Mouse (Mus musculus) embryonic facial prominence, embryonic 11.5 days (tissue): Measurements from ENCODE around the gene Hist2h2aa1. TPM values are rescaled to one million over a fixed set of nuclear protein-coding genes. Genes with fewer than 3 reads are reported as not detected.
"Not testable (repeated sequence)": the region's sequence is repeated elsewhere in the genome, so short reads cannot be mapped to it uniquely, and the experiment has no call there.

Source experiments
- ATAC-seq: fragments of 200-750 bp; cut with Nextera tagmentation; replicated peaks from 2 replicates; pipeline ENCODE4 v1.8.0; 2017; ENCODE audit warnings: low read depth; ENCODE audit not compliant: insufficient number of reproducible peaks, low FRiP score, low TSS enrichment
- DNase-seq: peaks from one replicate; pipeline ENCODE4 v3.0.0-alpha.2; 2015; ENCODE audit warnings: low spot score
- H3K27ac ChIP-seq: fragments of 300-500 bp; sonication (generic); replicated peaks from 2 replicates; pipeline ENCODE4 v1.5.1; 2014; ENCODE audit warnings: mild to moderate bottlenecking, low read depth, low read length, control low read depth
- H3K27me3 ChIP-seq: fragments of 300-500 bp; sonication (generic); 2 replicates; pipeline ENCODE4 v1.6.1; 2014; ENCODE audit warnings: mild to moderate bottlenecking, low read length, moderate library complexity, mixed read lengths; ENCODE audit not compliant: control insufficient read depth, insufficient read depth
- H3K36me3 ChIP-seq: fragments of 300-500 bp; sonication (generic); replicated peaks from 2 replicates; pipeline ENCODE4 v1.6.1; 2014; ENCODE audit warnings: low read depth, mild to moderate bottlenecking, low read length, moderate library complexity, mixed read lengths; ENCODE audit not compliant: control insufficient read depth, insufficient read depth
- H3K4me1 ChIP-seq: fragments of 300-500 bp; sonication (generic); 2 replicates; pipeline ENCODE4 v1.6.1; 2014; ENCODE audit warnings: low read length, mixed read lengths; ENCODE audit not compliant: control insufficient read depth, insufficient read depth
- H3K4me2 ChIP-seq: fragments of 300-500 bp; sonication (generic); 2 replicates; pipeline ENCODE4 v1.6.1; 2014; ENCODE audit warnings: low read depth, mild to moderate bottlenecking, control low read depth, low read length, moderate library complexity
- H3K4me3 ChIP-seq: fragments of 300-500 bp; sonication (generic); 2 replicates; pipeline ENCODE4 v1.5.1; 2014; ENCODE audit warnings: low read depth, low read length, control low read depth
- H3K9ac ChIP-seq: fragments of 300-500 bp; sonication (generic); replicated peaks from 2 replicates; pipeline ENCODE4 v1.6.1; 2014; ENCODE audit warnings: mild to moderate bottlenecking, control low read depth, low read length
- H3K9me3 ChIP-seq: fragments of 300-500 bp; sonication (generic); replicated peaks from 2 replicates; pipeline ENCODE4 v1.6.1; 2016; ENCODE audit warnings: mild to moderate bottlenecking, low read length, inconsistent platforms, mixed read lengths; ENCODE audit not compliant: control insufficient read depth
- WGBS: fragments of 180-500 bp; shearing (Covaris S2); extraction: QIAGEN DNeasy Blood & Tissue Kit; methylation state at CpG from one replicate; pipeline ENCODE4 v1.1.7; 2014; 5-methylcytosine and 5-hydroxymethylcytosine counted together
- microRNA-seq: library from miRNA; unstranded; fragments of <30 nt; microRNA quantifications from one replicate; pipeline ENCODE4, GENCODE M21; 2016; ENCODE audit warnings: borderline number of aligned reads
- polyA plus RNA-seq: library from polyadenylated mRNA; unstranded; fragments of >200 nt; fragmentation: Nextera tagmentation; extraction: Ambion mirVana; gene quantifications from 2 replicates; pipeline ENCODE4 v1.2.1, GENCODE M21; 2014

Gene Hist2h2aa1
- polyA plus RNA-seq, 1 experiment from 2014 or later = 7.0 TPM

DNA sequence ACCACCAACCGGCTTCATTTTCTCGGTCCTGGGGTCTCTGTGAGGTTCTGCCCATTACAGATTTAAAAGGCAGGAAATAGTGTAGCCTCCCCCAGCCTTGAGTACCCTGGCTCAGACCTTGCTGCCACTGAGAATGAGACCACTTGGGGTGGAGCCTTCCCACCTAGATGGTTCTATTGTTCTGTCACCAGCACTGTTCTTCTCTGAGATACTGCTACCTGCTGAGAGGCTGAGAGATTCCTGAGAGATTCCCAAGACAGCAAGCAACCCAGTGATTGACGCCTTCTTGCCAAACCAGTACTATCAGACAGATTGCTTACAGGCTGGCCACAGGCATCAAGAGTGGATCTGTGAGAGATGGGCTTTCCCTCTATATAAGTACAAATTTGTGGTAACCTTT, 43.9 kb downstream of the Hist2h2aa1 start:
- Histone ChIP-seq H3K27ac (no peak overlapping the region), H3K4me3 (no peak overlapping the region), H3K4me2 (no peak overlapping the region), H3K27me3 (no peaks in the 10 kb centered on the region), H3K4me1 (no peaks in the 10 kb centered on the region), H3K9me3 (no peaks in the 10 kb centered on the region), H3K9ac (no peak overlapping the region), H3K36me3 (no peaks in the 10 kb centered on the region)
- DNase-seq (no peak), ATAC-seq (no peak)
- WGBS = 60% methylated on average over 3 of the region's 3 CpGs

- H3K4me2 ChIP-seq, ATAC-seq, H3K36me3 ChIP-seq, H3K4me1 ChIP-seq, H3K27me3 ChIP-seq, H3K4me3 ChIP-seq, H3K9me3 ChIP-seq, H3K9ac ChIP-seq, DNase-seq, H3K27ac ChIP-seq: not testable (repeated sequence)
- WGBS = 97% methylated on average over 3 of the region's 3 CpGs
These were observed 45.4 kb downstream of the Hist2h2aa1 start for GRCm38 (mm10) chr3:96290727-96291126.

GRCm38 (mm10) chr3:96292641-96293040, 47.3 kb downstream of the Hist2h2aa1 start:
- H3K4me3 ChIP-seq = no peak overlapping the region
- no peak overlapping the region for H3K4me2 ChIP-seq
- ATAC-seq (no peak), DNase-seq (no peak)
- H3K9me3 ChIP-seq = no peaks in the 10 kb centered on the region
- no peak overlapping the region for H3K27ac ChIP-seq
- no peaks in the 10 kb centered on the region for H3K36me3 ChIP-seq
- no peaks in the 10 kb centered on the region for H3K4me1 ChIP-seq
- no peak overlapping the region for H3K9ac ChIP-seq
- 55% methylated on average over 6 of the region's 6 CpGs for WGBS
- no peaks in the 10 kb centered on the region for H3K27me3 ChIP-seq

- Histone ChIP-seq H3K4me1 (no peaks in the 10 kb centered on the region), H3K27ac (no peak overlapping the region), H3K4me3 (no peak overlapping the region), H3K4me2 (no peak overlapping the region), H3K36me3 (no peaks in the 10 kb centered on the region), H3K9me3 (no peaks in the 10 kb centered on the region), H3K27me3 (no peaks in the 10 kb centered on the region), H3K9ac (no peak overlapping the region)
- DNase-seq (no peak), ATAC-seq (no peak)
- WGBS = 56% methylated on average over 5 of the region's 5 CpGs
These were observed 48.1 kb downstream of the Hist2h2aa1 start for GRCm38 (mm10) chr3:96293368-96293767.

DNA sequence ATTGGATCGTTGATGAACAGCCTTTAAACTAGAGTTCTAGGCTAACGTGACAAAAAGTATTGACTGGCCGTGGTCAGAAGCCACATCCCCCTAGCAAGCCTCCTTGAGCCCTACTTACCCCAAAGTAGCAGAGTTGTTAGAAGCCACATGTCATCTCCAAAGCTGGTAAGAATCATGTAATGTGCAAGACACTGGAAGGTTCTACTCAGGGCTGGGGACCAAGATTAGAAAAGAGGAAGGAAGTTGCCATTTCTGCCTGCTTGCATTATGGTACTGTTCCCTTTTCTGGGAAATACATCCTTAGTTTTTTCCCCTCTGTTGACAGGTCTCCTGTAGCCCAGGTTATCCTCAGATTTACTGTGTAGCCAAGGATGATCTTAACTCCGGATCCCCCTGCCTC, 48.5 kb downstream of the Hist2h2aa1 start, which contains the start of gene Fcgr1:
Gene Fcgr1, minus strand, starts transcription at position 183 of the 400 bp plus-strand sequence.
- Histone ChIP-seq H3K27ac (no peak within 1 kb of the TSS), H3K9me3 (no peaks in the 10 kb centered on the region), H3K4me2 (no peak within 1 kb of the TSS), H3K4me3 (no peak within 1 kb of the TSS), H3K9ac (no peak within 1 kb of the TSS), H3K4me1 (no peaks in the 10 kb centered on the region), H3K27me3 (no peaks in the 10 kb centered on the region), H3K36me3 (no peaks in the 10 kb centered on the region)
- ATAC-seq (no peak), DNase-seq (no peak)
- 81% methylated on average over 4 of the region's 4 CpGs for WGBS

Small RNA genes within 50 kb of the gene (microRNA-seq; reads per million reads assigned to microRNA genes)
- gene Gm44492 (not detected), gene Gm47311 (not detected), gene Gm47313 (not detected)

Other genes starting within 250 kb of the Hist2h2aa1 start
- 63.1 and 64.8 TPM in 2 replicates for gene Plekho1, start 249.5 kb upstream of the Hist2h2aa1 start, polyA plus RNA-seq
- 20.7 and 21.3 TPM in 2 replicates for gene Vps45, start 187.0 kb upstream of the Hist2h2aa1 start, polyA plus RNA-seq
- gene Otud7b, start 141.0 kb upstream of the Hist2h2aa1 start, polyA plus RNA-seq = 10.7 and 12.1 TPM in 2 replicates
- gene Mtmr11, start 83.5 kb upstream of the Hist2h2aa1 start, polyA plus RNA-seq = 25.0 and 28.4 TPM in 2 replicates
- gene Sf3b4, start 73.2 kb upstream of the Hist2h2aa1 start, polyA plus RNA-seq = 212 and 232 TPM in 2 replicates
- 4.3 and 4.8 TPM in 2 replicates for gene Sv2a, start 64.3 kb upstream of the Hist2h2aa1 start, polyA plus RNA-seq
- 59.4 and 61.9 TPM in 2 replicates for gene Bola1, start 25.8 kb upstream of the Hist2h2aa1 start, polyA plus RNA-seq
- 1.5 TPM in 1 of 2 replicates, not detected in the other for gene Hist2h2ab, start 25.6 kb upstream of the Hist2h2aa1 start, polyA plus RNA-seq
- gene Hist2h2ac, start 24.6 kb upstream of the Hist2h2aa1 start, polyA plus RNA-seq = 12.5 and 15.5 TPM in 2 replicates
- gene Hist2h2be, start 24.4 kb upstream of the Hist2h2aa1 start, polyA plus RNA-seq = 11.5 and 12.4 TPM in 2 replicates
- 9.8 and 11.8 TPM in 2 replicates for gene Hist2h3c2, start 6.4 kb upstream of the Hist2h2aa1 start, polyA plus RNA-seq
- gene Hist2h2aa2, start 5.2 kb upstream of the Hist2h2aa1 start, polyA plus RNA-seq = 45.8 and 51.6 TPM in 2 replicates
- 0.50 and 1.8 TPM in 2 replicates for gene Hist2h3c1, start 1.2 kb downstream of the Hist2h2aa1 start, polyA plus RNA-seq
- gene Hist2h4, start 17.8 kb downstream of the Hist2h2aa1 start, polyA plus RNA-seq = 4.4 TPM in 2 replicates
- gene Hist2h3b, start 23.2 kb downstream of the Hist2h2aa1 start, polyA plus RNA-seq = 79.1 and 90.2 TPM in 2 replicates
- gene Hist2h2bb, start 24.3 kb downstream of the Hist2h2aa1 start, polyA plus RNA-seq = 18.6 and 25.6 TPM in 2 replicates
- 1.3 and 2.1 TPM in 2 replicates for gene Fcgr1, start 48.5 kb downstream of the Hist2h2aa1 start, polyA plus RNA-seq
- gene BC107364, start 206.8 kb downstream of the Hist2h2aa1 start, polyA plus RNA-seq = not detected in 2 replicates